9 mouse cellular contexts compared by ENCODE assay signal in the genomic region with DNA sequence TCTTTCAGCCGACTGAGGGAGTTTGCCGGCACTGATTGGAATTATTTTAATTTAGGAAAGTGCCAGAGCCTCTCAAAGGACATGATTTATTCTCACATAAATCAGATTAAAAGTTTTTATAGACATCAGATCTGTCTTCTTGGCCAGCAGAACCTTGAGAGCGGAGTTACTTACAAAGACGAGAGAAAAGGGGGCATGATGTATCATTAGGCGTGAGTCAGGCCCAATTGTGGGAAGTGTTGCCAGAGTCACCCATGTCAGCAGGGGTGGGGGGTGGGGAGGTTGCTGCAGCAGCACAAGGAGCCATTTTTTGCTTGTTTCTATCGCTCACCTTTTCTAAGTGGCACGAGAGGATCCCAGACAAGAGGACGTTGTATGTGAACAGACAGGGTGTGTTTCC.
DNase-seq lines count a peak whose midpoint lies in the region; ATAC-seq and TF ChIP-seq lines count a peak whose summit lies in the region.
"Had no signal": no experiment of that assay in that cellular context is flagged by ENCODE, and none has a peak within 500 bp of the region (broad histone marks: within the 10 kb centered on the region; RNA-seq: fewer than 3 reads in every experiment).

No protein-coding gene starts in this region.

- H3K9me3 ChIP-seq in forebrain, embryonic 12.5 days: no peaks in the 10 kb centered on the region
- no peaks in the 10 kb centered on the region for H3K9me3 ChIP-seq in limb, embryonic 15.5 days

- H3K27ac ChIP-seq in gastrocnemius, adult 2 months: peak overlapping the region; percentile 35; the same call in 1 of the 2 replicates
- H3K27ac ChIP-seq in forebrain, embryonic 12.5 days: no peak overlapping the region
- no peak overlapping the region for H3K27ac ChIP-seq in limb, embryonic 15.5 days

- H3K27me3 ChIP-seq in forebrain, embryonic 12.5 days: peaks cover 33% of the 10 kb centered on the region; the same call in 1 of the 2 replicates
- H3K27me3 ChIP-seq in limb, embryonic 15.5 days: peaks cover 8% of the 10 kb centered on the region

- peak overlapping the region; percentile 54 for H3K4me3 ChIP-seq in gastrocnemius, adult 2 months
- H3K4me3 ChIP-seq in forebrain, embryonic 12.5 days (replicated peaks): peak overlapping the region; percentile 22
- H3K4me3 ChIP-seq in limb, embryonic 15.5 days: peak overlapping the region; percentile 32

- no peak for DNase-seq in gastrocnemius, adult 2 months
- DNase-seq in gastrocnemius, postnatal 4 days (ENCODE audit: low spot score in 2 of 2): no peak
- peak; percentile 51 for DNase-seq in ES-CJ7 (ENCODE audit: low read depth, low spot score)
- DNase-seq in natural killer cell, adult 2 months (ENCODE audit: low spot score in 2 of 2): no peak
- DNase-seq in thymus, postnatal 4 days: no peak
- no peak for DNase-seq in cerebellum, adult 18-20 months

- no peak for TF ChIP-seq CTCF in gastrocnemius, adult 2 months (IDR thresholded peaks at IDR 0.05)

- WGBS in forebrain, embryonic 12.5 days: under 1% methylated on average over 8 of the region's 8 CpGs
- 3% methylated on average over 8 of the region's 8 CpGs for WGBS in limb, embryonic 15.5 days

- no peak for ATAC-seq in forebrain, embryonic 12.5 days (ENCODE audit: low FRiP score)
- no peak for ATAC-seq in limb, embryonic 15.5 days (ENCODE audit: insufficient number of reproducible peaks, low FRiP score, low TSS enrichment, low read depth)

- H3K4me2 ChIP-seq in forebrain, embryonic 12.5 days: peak overlapping the region; percentile 50
- peak overlapping the region; percentile 52 for H3K4me2 ChIP-seq in limb, embryonic 15.5 days

- no peak overlapping the region for H3K9ac ChIP-seq in forebrain, embryonic 12.5 days
- H3K9ac ChIP-seq in limb, embryonic 15.5 days: no peak overlapping the region

- H3K4me1 ChIP-seq in forebrain, embryonic 12.5 days: peaks cover 51% of the 10 kb centered on the region
- H3K4me1 ChIP-seq in limb, embryonic 15.5 days: peaks cover 27% of the 10 kb centered on the region

- no peaks in the 10 kb centered on the region for H3K36me3 ChIP-seq in forebrain, embryonic 12.5 days (replicated peaks)
- no peaks in the 10 kb centered on the region for H3K36me3 ChIP-seq in limb, embryonic 15.5 days
- H3K36me3 ChIP-seq: G1E had no signal

- intact Hi-C loops in gastrocnemius, adult 2 months (cut with DNase I): no loop called here
